In genomic region chr3:82725546-82725945, GRCm38 (mm10) we compare ENCODE assay signal across 9 mouse cellular contexts.
DNase-seq lines count a peak whose midpoint lies in the region; ATAC-seq lines count a peak whose summit lies in the region.
"Had no signal": no experiment of that assay in that cellular context is flagged by ENCODE, and none has a peak within 500 bp of the region (broad histone marks: within the 10 kb centered on the region; RNA-seq: fewer than 3 reads in every experiment).

No protein-coding gene starts in this region.

- H3K4me3 ChIP-seq in midbrain, embryonic 12.5 days: no peak overlapping the region
- H3K4me3 ChIP-seq in midbrain, embryonic 16.5 days (ENCODE audit: low read depth, low read length): no peak overlapping the region
- H3K4me3 ChIP-seq: heart, embryonic 13.5 days had no signal

- 0 out of 2 replicates have a peak, but pooled peaks have one; percentile 27 for ATAC-seq in midbrain, embryonic 12.5 days (ENCODE audit: low FRiP score, low read depth)
- no peak for ATAC-seq in midbrain, embryonic 16.5 days

- 31% methylated on average over 3 of the region's 3 CpGs for WGBS in midbrain, embryonic 12.5 days
- 32% methylated on average over 3 of the region's 3 CpGs for WGBS in midbrain, embryonic 16.5 days

- H3K9ac ChIP-seq in midbrain, embryonic 12.5 days (replicated peaks): no peak overlapping the region
- no peak overlapping the region for H3K9ac ChIP-seq in midbrain, embryonic 16.5 days (ENCODE audit: low read depth, low read length)
- H3K9ac ChIP-seq: heart, embryonic 13.5 days had no signal

- DNase-seq in adrenal gland, postnatal 10 days: peak; percentile 89
- peak; percentile 63 for DNase-seq in embryo, embryonic 11 days
- DNase-seq in hindlimb bud, embryonic 11.5 days (ENCODE audit: extremely low spot score, low read depth, low spot score): peak; percentile 10
- DNase-seq in lung, adult 18-20 months: peak; percentile 12 to 28
- DNase-seq in right cerebral cortex, adult 18-20 months: peak; percentile 29
- no peak for DNase-seq in T-cell, adult 2 months (ENCODE audit: low spot score)

- no peaks in the 10 kb centered on the region for H3K9me3 ChIP-seq in midbrain, embryonic 12.5 days
- no peaks in the 10 kb centered on the region for H3K9me3 ChIP-seq in midbrain, embryonic 16.5 days (replicated peaks; ENCODE audit: control insufficient read depth, low read length, poor library complexity, severe bottlenecking)
- H3K9me3 ChIP-seq: heart, embryonic 13.5 days had no signal

- H3K4me2 ChIP-seq in midbrain, embryonic 12.5 days (replicated peaks): no peak overlapping the region
- H3K4me2 ChIP-seq in midbrain, embryonic 16.5 days (ENCODE audit: low read length): no peak overlapping the region
- H3K4me2 ChIP-seq: heart, embryonic 13.5 days had no signal

- no peak overlapping the region for H3K27ac ChIP-seq in midbrain, embryonic 12.5 days (replicated peaks)
- no peak overlapping the region for H3K27ac ChIP-seq in midbrain, embryonic 16.5 days (ENCODE audit: low read length)
- H3K27ac ChIP-seq: heart, embryonic 13.5 days had no signal

- no peaks in the 10 kb centered on the region for H3K36me3 ChIP-seq in midbrain, embryonic 12.5 days
- no peaks in the 10 kb centered on the region for H3K36me3 ChIP-seq in midbrain, embryonic 16.5 days (ENCODE audit: control insufficient read depth, insufficient read depth, low read length)
- H3K36me3 ChIP-seq: heart, embryonic 13.5 days had no signal

- H3K27me3 ChIP-seq in midbrain, embryonic 12.5 days: no peaks in the 10 kb centered on the region
- H3K27me3 ChIP-seq in midbrain, embryonic 16.5 days (ENCODE audit: control insufficient read depth, insufficient read depth, low read depth, low read length): no peaks in the 10 kb centered on the region
- H3K27me3 ChIP-seq: heart, embryonic 13.5 days had no signal

- H3K4me1 ChIP-seq in midbrain, embryonic 12.5 days: no peaks in the 10 kb centered on the region
- no peaks in the 10 kb centered on the region for H3K4me1 ChIP-seq in midbrain, embryonic 16.5 days (ENCODE audit: control insufficient read depth, insufficient read depth, low read length)
- H3K4me1 ChIP-seq: heart, embryonic 13.5 days had no signal
